Mouse (Mus musculus): ENCODE measurements at regions not wholly inside any gene's neighbourhood (a gene's known extent, or its start where the extent isn't known, plus 50 kb on each side); places are given as distances from the start of the nearest gene placed in this dataset.

- H3K79me2 ChIP-seq (replicated peaks; ENCODE audit: control insufficient read depth, extremely low read depth, insufficient read depth, poor library complexity, severe bottlenecking): no peaks in the 10 kb centered on the region
- H3K4me1 ChIP-seq (ENCODE audit: control insufficient read depth in 1 of 2, insufficient read depth in 2 of 2): peaks cover 8 to 34% of the 10 kb centered on the region in 2 experiments
- in situ Hi-C loops (cut with MboI; ENCODE audit: low pct_ligation_motif_present, low pct_unique_long_range_greater_than_20kb, low sequenced_read_pairs) (loop anchor here (25.0 kb wide), 1 partner anchor 100 kb away; no protein-coding TSS in a partner anchor), dilution Hi-C loops (cut with MboI; ENCODE audit: extremely low pct_ligation_motif_present, extremely low pct_unique_long_range_greater_than_20kb, low sequenced_read_pairs) (no loop called here)
- peak overlapping the region; percentile 71; the same call in 1 of the 2 replicates for H3K4me2 ChIP-seq (ENCODE audit: insufficient read depth, low read depth, poor library complexity, severe bottlenecking)
- no peaks in the 10 kb centered on the region for H3K36me3 ChIP-seq (replicated peaks in 1 of 2; ENCODE audit: control insufficient read depth in 1 of 2, insufficient read depth in 1 of 2, low read length in 1 of 2)
- no peak overlapping the region for H3K27ac ChIP-seq (ENCODE audit: insufficient read depth, low read depth)
- no peak overlapping the region for H3K4me3 ChIP-seq (replicated peaks in 1 of 3; ENCODE audit: low read depth in 2 of 3, low read length in 2 of 3, poor library complexity in 1 of 3)
- peak; percentile 77 for DNase-seq (ENCODE audit: extremely low read depth)
- peaks cover 2% of the 10 kb centered on the region for H3K9me3 ChIP-seq (replicated peaks; ENCODE audit: low read length)
- H3K9ac ChIP-seq (ENCODE audit: insufficient read depth, low read depth): no peak overlapping the region
- TF ChIP-seq JUN (IDR thresholded peaks at IDR 0.05; ENCODE audit: insufficient read depth, low read depth, low read length) (peak; percentile 21; the same call in 1 of the 2 replicates), USF1 (IDR thresholded peaks at IDR 0.05; ENCODE audit: low read depth, low read length) (no peak), MAX (IDR thresholded peaks at IDR 0.05; ENCODE audit: low read length) (peak; percentile 45; the same call in 1 of the 2 replicates), NELFE (IDR thresholded peaks at IDR 0.05; ENCODE audit: low read depth, low read length) (no peak), USF2 (conservative IDR thresholded peaks at IDR 0.05; ENCODE audit: low read depth, low read length) (no peak), SIN3A (IDR thresholded peaks at IDR 0.05; ENCODE audit: low read length) (peak; percentile 28; the same call in 1 of the 2 replicates), KAT2A (IDR thresholded peaks at IDR 0.05; ENCODE audit: insufficient replicate concordance, low read length) (no peak), CTCF (conservative IDR thresholded peaks at IDR 0.05 in 1 of 2, IDR thresholded peaks at IDR 0.05 in 1 of 2; ENCODE audit: low read depth in 2 of 2, low read length in 2 of 2) (no peak), E2F4 (IDR thresholded peaks at IDR 0.05; ENCODE audit: insufficient replicate concordance, low read depth, low read length) (no peak), CHD2 (IDR thresholded peaks at IDR 0.05; ENCODE audit: low read length) (peak; percentile 36; the same call in 1 of the 2 replicates), POLR2A (IDR thresholded peaks at IDR 0.05; ENCODE audit: low read depth, low read length) (no peak), IRF4 (IDR thresholded peaks at IDR 0.05; ENCODE audit: low read depth, low read length) (peak; percentile 97), UBTF (IDR thresholded peaks at IDR 0.05; ENCODE audit: low read depth, low read length) (no peak), GABPA (IDR thresholded peaks at IDR 0.05; ENCODE audit: insufficient replicate concordance, low read depth, low read length) (no peak), EP300 (IDR thresholded peaks at IDR 0.05; ENCODE audit: low read length) (peak; percentile 91), TCF12 (IDR thresholded peaks at IDR 0.05; ENCODE audit: low read depth, low read length) (peak; percentile 52; the same call in 1 of the 2 replicates), RAD21 (IDR thresholded peaks at IDR 0.05; ENCODE audit: low read depth, low read length) (no peak), JUND (conservative IDR thresholded peaks at IDR 0.05; ENCODE audit: low read depth, low read length) (peak; percentile 49; the same call in 1 of the 2 replicates), NRF1 (IDR thresholded peaks at IDR 0.05; ENCODE audit: low read depth, low read length) (no peak), ZKSCAN1 (IDR thresholded peaks at IDR 0.05; ENCODE audit: borderline replicate concordance, low read depth, low read length) (no peak), MAZ (IDR thresholded peaks at IDR 0.05; ENCODE audit: low read depth, low read length) (no peak), BHLHE40 (IDR thresholded peaks at IDR 0.05; ENCODE audit: low read depth, low read length) (no peak), ZC3H11A (IDR thresholded peaks at IDR 0.05; ENCODE audit: low read depth, low read length) (no peak), ETS1 (conservative IDR thresholded peaks at IDR 0.05; ENCODE audit: low read depth, low read length) (peak; percentile 33; the same call in 1 of the 2 replicates), MAFK (IDR thresholded peaks at IDR 0.05; ENCODE audit: insufficient replicate concordance, low read length) (0 out of 2 replicates have a peak, but pooled peaks have one; percentile 2), HCFC1 (IDR thresholded peaks at IDR 0.05; ENCODE audit: low read depth, low read length) (no peak; the same call in 1 of the 2 replicates), MEF2A (IDR thresholded peaks at IDR 0.05; ENCODE audit: borderline replicate concordance, low read depth, low read length) (peak; percentile 58), CHD1 (IDR thresholded peaks at IDR 0.05; ENCODE audit: low read depth, low read length) (no peak), TBP (conservative IDR thresholded peaks at IDR 0.05; ENCODE audit: low read depth, low read length) (no peak), ELF1 (IDR thresholded peaks at IDR 0.05; ENCODE audit: low read depth, low read length) (peak; percentile 33; the same call in 1 of the 2 replicates), ZMIZ1 (IDR thresholded peaks at IDR 0.05; ENCODE audit: low read depth, low read length) (no peak), MXI1 (IDR thresholded peaks at IDR 0.05; ENCODE audit: low read depth, low read length) (no peak; the same call in 1 of the 2 replicates), PAX5 (IDR thresholded peaks at IDR 0.05; ENCODE audit: low read length) (no peak), ZNF384 (IDR thresholded peaks at IDR 0.05; ENCODE audit: low read depth, low read length) (no peak), SMC3 (IDR thresholded peaks at IDR 0.05; ENCODE audit: low read depth, low read length) (no peak), RCOR1 (conservative IDR thresholded peaks at IDR 0.05; ENCODE audit: low read depth, low read length) (peak; percentile 84), POLR2AphosphoS2 (IDR thresholded peaks at IDR 0.05; ENCODE audit: low read depth, low read length) (no peak), MYC (IDR thresholded peaks at IDR 0.05; ENCODE audit: low read depth, low read length) (0 out of 2 replicates have a peak, but pooled peaks have one; percentile 22)
- H3K27me3 ChIP-seq (replicated peaks): no peaks in the 10 kb centered on the region
Observed at GRCm38 (mm10) chr5:64612017-64612416, 191.2 kb upstream of the Klf3 start.

Measured in CH12.LX (cell line).